Mouse (Mus musculus) gastrocnemius, adult 18-20 months (tissue): ENCODE results near the gene Xirp1. TPM values are rescaled to one million over a fixed set of nuclear protein-coding genes. Genes with fewer than 3 reads are reported as not detected.
A peak's percentile ranks its signal among the peaks of the same experiment; 100 is the strongest.

Experiments
- DNase-seq: peaks from one replicate; pipeline ENCODE4 v3.0.0; 2021; ENCODE audit warnings: low spot score
- long read RNA-seq, 2 experiments: library from polyadenylated mRNA; stranded (forward); transcript quantifications; one replicate each; pipeline ENCODE4 v2.0.0; 2021
- total RNA-seq, 2 experiments: library from RNA; stranded (reverse); gene quantifications; 2 replicates each; pipeline ENCODE4 v1.2.3; 2021

Gene Xirp1
- 100 to 1,000 TPM in 1 of 2 experiments, 10 to 100 TPM in 1; 81.3 to 590 TPM for total RNA-seq
- long read RNA-seq, experiment 1, full-length matches to known transcripts = 15 of 28 reads
- long read RNA-seq, experiment 1, partial matches to known transcripts = 4 of 28 reads
- long read RNA-seq, experiment 1, other reads (novel, unspliced or antisense) = 9 of 28 reads
- long read RNA-seq, experiment 2, full-length matches to known transcripts = 28 of 72 reads
- long read RNA-seq, experiment 2, partial matches to known transcripts = 19 of 72 reads
- long read RNA-seq, experiment 2, other reads (novel, unspliced or antisense) = 25 of 72 reads

DNA sequence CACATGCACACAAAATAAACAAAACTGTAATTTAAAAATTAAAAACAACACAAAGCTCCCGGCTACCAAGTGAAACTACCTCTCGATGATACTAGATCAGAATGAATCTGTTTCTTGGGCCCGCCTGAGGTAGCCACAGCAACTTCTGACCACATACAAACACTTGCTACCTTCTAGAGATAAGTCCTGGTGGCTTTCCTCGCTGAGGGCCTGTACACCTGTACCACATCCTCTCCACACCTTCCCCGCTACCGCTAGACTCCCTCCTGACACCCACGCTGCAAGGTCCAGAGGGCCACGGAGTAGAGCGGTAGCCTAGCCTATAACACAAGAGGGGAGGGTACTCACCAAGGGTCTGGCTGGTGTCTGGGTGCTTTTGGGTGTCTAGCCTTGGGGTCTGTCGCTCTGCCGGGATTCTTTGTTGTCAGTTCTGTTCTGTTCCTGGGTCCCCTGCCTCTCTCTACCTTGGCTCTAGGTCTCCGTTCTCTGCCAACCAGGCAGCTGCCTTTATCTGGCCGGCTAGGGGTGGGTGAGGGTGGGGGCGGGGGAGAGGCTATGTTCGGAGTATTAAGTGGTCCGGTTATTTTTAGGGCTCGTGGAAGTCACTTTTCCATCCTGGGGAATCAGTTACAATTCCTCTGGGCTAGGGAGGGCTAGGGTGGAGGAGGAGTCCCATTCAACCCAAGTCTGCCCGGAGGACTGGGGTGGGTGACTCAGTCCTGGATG lies at the start of gene Xirp1:
Xirp1 (minus strand) TSS at position 513 of the 726 bp plus-strand sequence.
- DNase-seq = peak; percentile 68

DNA sequence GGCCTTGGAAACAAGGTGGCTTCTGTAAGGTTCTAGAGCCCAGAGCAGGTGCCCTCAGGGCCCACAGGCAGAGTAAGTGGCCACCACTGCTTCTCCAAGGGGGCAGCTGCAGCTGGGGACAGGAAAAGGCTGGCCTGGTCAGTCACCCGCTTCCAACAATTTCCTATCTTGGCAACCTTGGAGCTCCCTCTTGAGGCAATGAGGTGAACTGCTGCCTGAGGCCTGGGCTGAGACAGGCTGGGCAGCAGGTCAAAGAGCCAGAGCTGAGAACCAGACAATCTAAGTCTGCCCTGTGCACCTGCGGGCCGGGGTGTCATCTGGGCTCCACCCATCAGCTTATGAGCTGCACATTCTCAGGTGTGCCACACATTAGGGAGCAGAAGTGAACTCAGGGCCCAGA lies 49.8 kb upstream of the Xirp1 start:
- DNase-seq = peak; percentile 86

DNA sequence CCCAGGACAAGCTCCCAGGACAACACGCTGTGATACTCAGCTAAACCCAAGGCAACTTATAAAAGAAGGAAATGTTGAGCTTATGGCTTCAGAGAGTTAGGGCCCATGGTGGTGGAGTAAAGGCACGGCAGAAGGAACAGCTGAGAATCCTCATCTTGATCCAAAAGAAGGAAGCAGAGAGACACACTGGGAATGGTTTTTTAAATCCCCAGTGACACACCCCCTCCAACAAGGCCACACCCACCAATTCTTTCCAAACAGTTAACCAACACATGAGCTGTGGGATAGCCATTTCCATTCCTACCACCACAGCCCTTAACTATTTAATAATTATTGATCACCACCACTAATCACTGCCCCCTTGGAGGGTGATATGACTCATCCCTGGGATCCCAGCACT lies 47.9 kb upstream of the Xirp1 start:
- no peak for DNase-seq

DNA sequence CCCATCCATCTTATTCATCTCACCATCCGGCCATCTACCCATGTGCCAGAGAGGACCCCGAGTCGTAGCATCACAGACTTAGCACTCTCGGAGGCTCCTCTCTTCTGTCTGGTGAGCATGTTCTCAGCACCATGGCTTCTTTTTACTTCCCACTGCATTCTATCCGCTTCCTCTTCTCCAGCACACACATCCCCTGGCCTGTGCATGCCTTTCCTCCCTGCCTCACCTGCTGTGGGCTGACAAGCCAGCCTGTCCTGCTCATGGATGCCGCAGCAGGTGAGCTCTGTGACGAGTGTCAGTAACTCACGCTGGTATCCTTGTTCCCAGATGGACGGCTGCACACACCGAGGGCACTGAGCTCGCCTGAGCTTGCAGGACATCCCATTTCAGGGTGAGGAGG lies 46.4 kb upstream of the Xirp1 start, which contains the start of gene Cx3cr1:
Cx3cr1 (minus strand) TSS at position 101 of the 400 bp plus-strand sequence.
- DNase-seq = no peak

DNA sequence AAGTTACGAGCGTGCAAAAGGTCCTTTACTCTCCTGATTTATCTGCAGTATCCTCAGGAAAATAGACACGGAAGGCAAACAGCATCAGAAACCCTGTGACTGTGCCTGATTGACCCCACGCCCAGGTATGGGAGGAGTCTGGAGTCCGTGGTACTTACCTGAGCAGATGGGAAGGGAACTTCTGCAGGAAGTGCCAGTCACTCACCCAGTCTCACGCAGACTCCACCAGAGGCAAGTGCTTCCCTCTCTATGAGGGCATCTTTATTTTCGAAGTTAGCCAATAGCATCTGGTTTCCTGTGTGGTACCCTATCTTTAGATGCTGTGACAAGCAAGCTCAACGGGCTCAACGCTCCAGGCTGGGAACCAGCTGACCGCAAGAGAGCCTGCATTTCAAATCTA lies 44.6 kb upstream of the Xirp1 start:
- DNase-seq = no peak

DNA sequence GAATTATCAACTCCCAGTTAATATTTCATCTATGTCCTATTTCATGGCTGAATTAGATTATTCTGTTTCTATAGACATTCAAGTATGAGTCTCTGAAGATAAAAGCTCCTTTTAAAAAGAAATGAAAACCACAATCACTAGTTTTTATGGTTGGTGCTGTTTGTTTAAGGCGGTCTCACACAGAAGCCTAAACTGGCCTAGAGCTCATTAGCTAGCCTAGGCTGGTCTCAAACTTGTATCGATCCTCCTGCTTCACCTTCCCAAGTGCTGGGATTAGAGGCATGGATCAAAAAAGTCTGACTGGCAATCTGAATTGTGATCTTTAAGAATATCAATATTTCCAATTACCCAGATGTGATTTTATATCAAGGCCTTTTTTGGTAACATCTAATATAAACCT lies 44.2 kb upstream of the Xirp1 start:
- no peak for DNase-seq

DNA sequence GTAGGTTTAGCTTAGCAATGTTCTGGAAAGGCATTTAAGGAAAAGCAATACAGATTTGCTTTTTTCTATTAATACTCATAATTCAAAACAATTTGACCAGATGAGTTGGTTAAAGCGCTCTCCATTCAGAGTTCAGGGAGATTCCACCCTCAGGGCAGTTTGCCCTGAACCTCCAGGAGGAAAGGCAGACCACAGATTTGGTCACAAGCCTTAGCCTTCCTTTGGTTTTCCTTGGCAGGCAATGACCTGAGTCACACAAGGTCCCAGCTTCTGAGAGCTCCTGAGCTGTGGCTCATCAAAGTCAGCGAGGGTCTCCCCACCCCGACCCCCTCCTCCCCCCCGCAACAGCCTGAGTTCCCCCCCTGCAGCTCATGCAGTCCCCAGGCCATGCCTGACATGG lies 40.9 kb upstream of the Xirp1 start:
- no peak for DNase-seq

DNA sequence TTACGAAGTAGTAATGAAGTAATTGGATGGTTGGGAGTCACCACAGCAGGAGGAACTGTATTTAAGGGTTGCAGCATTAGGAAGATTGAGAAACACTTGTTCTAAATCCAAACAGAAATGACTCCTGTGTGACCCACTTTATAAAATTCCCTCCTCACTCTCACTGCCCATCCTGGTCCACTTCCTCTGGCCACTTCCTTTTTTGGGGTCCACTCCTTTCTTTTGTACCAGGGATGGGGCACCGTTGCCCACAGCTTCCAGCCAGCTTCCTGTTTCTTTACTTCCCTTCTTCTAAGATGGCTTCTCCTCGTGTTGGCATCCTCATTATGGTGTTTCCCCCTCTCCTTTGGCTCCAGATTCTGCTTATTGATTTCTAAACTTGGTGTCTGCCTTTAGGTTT lies 35.3 kb upstream of the Xirp1 start:
- no peak for DNase-seq

DNA sequence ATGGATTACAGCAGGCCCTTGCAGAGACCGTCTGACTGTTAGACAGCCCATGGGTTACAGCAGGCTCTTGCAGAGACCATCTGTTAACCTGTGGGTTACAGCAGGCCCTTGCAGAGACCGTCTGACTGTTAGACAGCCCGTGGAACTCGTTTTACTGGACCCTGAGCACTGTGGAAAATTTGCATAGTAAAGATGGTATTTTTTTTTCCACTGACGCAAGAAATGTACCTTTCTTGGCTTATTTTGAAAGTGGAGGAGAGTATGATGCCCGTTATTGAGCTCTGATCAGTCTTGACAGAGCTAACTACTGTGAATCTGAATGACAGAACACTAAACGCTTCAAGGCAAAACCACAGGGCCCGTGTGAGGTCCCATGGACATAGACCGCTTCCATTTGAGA lies 32.8 kb upstream of the Xirp1 start:
- DNase-seq = no peak

DNA sequence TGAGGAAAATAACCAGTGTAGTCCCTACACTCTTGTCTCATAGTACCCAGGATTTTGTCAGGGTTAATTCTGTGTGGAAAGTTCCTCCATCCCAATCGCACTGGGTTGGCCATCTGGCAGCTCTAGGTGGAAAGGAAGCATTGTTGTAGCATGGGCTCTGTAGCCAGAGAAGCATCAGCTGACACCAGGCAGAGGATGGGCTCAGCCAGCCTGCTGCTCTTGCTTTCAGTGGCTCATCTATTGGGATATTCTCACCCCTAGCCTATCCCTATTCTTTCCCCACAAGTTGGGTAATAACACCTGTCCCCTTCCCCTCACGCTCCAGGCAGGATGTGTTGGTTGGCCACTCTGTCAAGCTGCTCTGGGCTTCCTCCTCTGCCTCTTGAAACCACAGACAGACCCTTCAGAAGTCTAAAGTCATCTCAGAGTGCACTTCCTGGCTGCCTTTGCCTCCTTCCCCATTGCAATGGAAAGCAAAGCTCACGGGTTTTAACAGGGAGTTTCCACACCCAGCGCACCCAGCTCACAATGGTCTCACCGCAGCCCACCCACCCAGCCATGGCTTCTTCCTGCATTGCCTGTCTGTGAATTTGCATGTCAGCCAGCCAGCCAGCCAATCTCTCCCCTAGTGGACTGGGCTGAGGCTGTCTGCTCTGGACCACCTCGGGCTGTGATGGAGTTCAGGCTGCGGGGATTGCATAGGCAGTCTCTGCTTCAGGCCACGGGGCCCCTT lies 31.3 kb upstream of the Xirp1 start:
- no peak for DNase-seq

DNA sequence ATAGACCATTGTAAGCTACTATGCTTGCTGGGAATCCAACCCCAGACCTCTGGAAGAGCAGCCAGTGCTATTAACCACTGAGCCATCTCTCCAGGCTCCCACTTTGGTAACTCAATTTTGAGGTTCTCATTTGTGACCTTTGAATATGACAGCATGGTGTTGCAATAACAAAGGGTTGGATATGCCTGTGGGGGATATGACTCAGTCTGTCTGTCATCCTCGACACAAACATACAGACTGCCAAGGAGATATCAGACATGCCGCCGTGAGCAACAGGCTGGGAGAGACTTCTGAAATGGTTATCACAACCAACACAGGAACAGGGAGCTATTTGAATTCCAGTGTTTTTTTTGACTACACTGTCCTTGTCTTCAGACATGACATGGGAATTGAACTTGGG lies 26.0 kb upstream of the Xirp1 start:
- DNase-seq = no peak

DNA sequence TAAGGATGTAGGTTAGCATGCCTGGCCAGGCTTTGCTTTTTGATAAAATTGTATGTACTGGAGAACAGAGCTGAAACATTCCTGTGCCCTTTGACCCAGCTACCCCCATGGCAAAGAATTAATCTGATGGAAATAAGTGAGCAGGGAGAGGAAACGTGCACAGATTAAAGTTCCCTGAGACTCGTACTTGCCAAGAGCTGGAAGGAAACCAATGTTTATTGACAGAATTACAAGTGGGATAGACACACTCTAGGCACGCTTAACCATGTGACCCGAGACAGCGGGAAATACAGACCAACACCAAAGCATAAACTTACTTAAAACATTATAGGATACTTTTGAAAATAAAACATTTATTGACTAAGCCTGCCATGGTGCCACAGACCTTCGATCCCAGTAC lies 25.1 kb upstream of the Xirp1 start:
- no peak for DNase-seq

DNA sequence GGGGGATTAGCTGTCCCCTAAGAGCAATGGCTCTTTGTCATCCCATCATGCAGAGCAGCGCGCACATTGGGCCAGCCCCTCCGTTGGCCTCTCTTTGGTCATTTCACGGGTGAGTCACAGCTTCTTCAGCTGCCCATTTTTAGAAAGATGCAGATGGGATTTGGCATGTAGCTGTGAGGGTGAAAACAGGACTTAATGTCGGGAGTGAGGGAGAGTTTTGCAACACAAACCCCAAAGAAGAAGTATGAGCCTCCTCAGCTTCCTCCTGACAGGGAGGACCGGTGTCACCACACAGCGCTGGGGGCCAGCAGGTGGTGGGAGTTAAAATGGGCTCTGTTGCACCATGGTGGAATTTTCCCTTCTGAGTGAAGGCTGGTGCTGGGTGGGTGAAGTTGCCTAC lies 19.7 kb upstream of the Xirp1 start:
- no peak for DNase-seq

DNA sequence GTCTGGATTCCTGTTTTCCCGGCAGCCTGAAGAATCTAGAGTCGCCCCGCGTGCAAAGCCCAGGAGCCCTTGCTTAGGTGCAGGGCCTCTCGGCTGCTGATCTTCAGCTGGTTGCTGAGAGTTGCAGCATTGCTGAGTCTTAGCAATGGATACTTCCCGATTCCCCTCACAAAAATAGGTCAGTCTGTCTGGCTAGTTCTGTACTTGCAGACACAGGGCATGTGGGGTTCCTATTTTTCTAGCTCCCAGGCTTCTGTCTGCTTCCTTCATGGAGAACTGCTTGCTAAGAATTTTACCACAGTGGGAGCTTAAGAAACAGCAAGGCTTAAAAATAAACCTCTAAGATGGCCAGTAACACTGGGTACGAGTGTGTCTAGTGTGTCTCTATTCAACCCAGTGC lies 14.0 kb upstream of the Xirp1 start:
- DNase-seq = no peak

DNA sequence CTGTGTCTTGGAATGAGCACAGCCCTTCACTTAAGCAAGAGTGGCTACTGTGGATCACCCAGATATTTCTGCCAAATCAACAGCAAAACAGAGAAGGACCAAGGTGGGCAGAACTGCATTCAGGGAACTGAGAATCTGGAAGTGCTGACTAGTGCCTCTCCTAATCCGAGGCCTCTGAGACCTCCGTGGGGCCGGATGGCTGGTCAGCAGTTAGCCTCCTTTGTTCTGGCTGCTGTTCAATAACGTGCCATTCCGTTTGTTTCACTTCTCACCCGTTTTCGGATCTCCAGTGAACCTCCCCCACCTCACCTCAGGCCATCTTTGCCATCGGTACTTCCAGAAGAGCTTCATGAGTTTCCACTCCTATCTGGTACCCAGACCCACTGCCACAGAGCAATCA lies 11.0 kb upstream of the Xirp1 start:
- no peak for DNase-seq

DNA sequence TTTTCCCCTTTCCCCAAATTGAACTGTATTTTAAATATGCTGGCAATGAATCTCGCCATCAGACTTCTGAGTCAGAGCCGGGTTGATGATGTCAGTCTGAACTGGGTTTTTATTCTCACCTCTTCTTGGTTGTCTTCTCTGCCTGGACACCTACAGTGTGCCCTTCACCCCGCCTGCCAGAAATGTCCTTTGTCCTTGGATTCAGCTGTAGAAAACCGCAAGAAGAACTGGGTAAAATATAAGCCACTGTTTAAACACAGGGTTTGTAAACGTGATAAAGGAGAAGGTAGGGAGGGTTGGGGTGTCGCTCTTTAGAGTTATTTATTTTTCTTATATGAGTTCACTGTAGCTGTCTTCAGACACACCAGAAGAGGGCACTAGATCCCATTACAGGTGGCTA lies 9.3 kb upstream of the Xirp1 start:
- DNase-seq = no peak

DNA sequence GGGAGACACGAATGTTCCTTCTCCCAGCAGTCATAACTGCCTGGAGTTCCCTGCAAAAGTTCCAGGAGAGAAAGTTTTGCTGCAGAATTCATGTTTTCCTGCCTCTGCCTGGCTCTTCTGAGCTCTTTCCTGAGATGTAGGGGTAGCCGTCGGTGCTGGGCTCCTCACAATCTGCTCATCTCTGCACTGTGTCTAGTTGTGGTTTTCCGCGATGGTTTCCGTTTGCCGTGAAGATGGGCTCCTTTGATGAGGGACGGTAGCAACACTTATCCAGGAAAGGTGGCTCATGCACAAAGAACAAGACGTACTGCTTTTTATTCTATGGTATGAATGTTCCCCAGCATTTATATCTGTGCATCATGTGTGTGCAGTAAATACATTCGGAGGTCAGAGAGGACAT lies 7.0 kb upstream of the Xirp1 start:
- DNase-seq = no peak

DNA sequence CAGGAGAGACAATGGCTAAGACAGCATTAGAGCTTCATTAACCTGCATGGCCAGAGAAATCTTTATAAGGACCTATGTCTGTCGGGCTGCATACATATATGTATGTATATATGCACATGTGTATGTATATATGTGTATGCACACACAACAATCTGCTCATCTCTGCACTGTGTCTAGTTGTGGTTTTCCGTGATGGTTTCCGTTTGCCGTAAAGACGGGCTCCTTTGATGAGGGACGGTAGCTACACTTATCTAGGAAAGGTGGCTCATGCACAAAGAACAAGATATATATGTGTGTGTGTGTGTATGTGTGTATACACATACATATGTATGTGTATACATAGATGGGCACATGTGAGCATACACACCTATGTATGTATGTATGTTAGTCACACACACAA lies 6.5 kb upstream of the Xirp1 start:
- DNase-seq = no peak

DNA sequence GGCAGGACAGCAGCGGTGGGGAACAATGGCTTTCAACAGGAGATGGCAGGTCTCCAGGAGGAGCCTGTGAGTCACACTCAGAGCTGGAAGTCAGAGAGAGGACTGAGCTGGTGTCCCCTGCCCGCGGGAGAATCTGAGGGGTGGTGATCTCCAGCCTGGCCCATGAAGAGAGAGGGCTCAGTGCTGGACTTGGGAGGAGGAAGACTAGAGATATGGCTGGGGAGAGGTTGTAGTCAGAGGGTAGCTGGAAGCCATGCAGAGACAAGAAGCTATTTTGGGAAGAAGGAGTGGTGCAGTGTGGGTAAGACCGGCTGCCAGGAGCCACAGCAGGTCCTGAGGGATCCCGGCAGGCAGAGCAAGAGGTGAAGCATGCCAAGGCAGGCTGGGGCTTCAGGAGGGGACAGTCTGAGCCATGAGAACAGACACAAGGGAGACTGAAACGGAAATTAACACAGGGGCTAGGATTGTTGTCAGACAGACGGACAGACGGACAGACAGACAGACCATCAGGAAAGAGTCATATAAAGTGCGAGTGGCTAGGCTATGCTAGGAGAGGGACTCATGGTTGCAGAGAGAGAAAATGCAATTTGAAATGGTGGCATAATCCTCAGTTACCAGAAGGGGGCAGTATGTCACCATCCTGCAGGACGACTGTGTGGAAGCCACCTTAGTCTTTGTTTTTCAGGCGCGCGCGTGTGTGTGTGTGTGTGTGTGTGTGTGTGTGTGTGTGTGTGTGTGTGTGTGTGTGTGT lies 4.2 kb upstream of the Xirp1 start:
- DNase-seq = peak; percentile 70

DNA sequence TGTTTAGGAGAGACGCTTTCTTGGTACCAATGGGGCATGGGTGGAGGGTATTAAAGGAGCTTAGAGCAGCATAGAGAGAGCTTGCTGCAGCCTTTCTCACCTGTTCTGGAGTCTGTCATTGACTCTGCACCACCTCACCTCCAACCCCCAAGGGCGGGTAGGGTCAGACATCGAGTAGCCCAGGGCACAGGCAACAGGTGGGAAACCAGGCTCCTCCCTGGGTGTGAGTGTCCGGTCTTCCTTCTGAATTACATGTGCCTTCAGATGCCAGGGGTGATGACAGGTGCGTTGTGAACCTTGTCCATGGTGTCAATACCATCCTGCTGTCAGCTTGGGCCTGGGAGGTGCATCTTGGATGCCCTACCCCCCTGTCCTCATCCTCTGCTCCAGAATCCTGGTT lies 1.2 kb upstream of the Xirp1 start:
- DNase-seq = no peak

DNA sequence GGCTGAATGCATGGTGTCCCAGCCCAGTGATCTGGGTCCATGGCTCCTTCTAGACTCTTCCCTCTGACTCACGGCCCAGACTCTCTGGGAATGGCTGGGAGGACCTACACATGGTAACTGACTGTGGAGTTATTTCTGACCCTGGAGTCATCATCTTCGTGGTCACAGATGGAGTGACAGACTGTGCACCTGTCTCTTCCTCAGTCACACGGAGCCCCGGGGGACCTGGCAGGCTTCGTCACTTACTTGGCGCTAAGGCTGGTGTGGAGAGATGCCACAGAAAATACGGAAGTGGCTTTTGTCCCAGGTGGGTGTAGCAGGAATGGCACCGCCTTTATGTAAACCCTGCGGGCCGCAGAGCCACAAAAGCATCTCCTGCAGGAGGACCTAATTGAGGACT lies 773 bp upstream of the Xirp1 start:
- DNase-seq = peak; percentile 86

DNA sequence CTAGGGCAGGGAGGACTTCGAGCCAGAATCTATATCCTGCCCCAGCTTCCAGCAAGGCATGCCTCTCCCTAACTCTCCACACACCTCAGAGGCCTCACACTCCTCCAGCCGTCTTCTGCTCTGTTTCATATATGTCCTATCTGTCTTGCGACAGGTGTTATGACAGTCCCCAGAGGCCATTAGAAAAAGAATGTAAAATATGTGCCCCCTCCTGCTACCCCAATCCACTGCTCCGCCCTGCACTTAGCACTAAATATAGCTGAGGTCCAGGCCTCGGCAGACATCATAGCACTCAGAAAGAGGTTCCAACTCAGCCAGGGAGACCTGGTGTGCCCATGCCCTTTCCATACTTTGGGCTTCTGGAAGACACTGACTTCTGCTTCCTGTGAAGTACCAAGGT lies 2.2 kb downstream of the Xirp1 start:
- DNase-seq = no peak
